9 mouse cellular contexts compared by ENCODE assay signal in genomic region chr7:131432244-131432643, GRCm38 (mm10). TPM values are rescaled to one million over a fixed set of nuclear protein-coding genes. Genes with fewer than 3 reads are reported as not detected.
DNase-seq lines count a peak whose midpoint lies in the region; ATAC-seq and TF ChIP-seq lines count a peak whose summit lies in the region.
"Had no signal": no experiment of that assay in that cellular context is flagged by ENCODE, and none has a peak within 500 bp of the region (broad histone marks: within the 10 kb centered on the region; RNA-seq: fewer than 3 reads in every experiment).

No protein-coding gene starts in this region.

- no peak overlapping the region for H3K27ac ChIP-seq in left cerebral cortex, adult 2 months
- no peak overlapping the region for H3K27ac ChIP-seq in forebrain, postnatal 0 days (ENCODE audit: low read depth, low read length)
- no peak overlapping the region for H3K27ac ChIP-seq in limb, embryonic 14.5 days (replicated peaks; ENCODE audit: low read depth, low read length)
- no peak overlapping the region for H3K27ac ChIP-seq in stomach, postnatal 0 days (replicated peaks)
- H3K27ac ChIP-seq: lung, embryonic 15.5 days had no signal

- TF ChIP-seq POLR2A in limb, embryonic 14.5 days (IDR thresholded peaks at IDR 0.05; ENCODE audit: borderline replicate concordance, extremely low read depth, insufficient read depth, insufficient read length): no peak

- H3K9me3 ChIP-seq in forebrain, postnatal 0 days (ENCODE audit: low read length): no peaks in the 10 kb centered on the region
- H3K9me3 ChIP-seq in limb, embryonic 14.5 days (ENCODE audit: control insufficient read depth, low read length): no peaks in the 10 kb centered on the region
- no peaks in the 10 kb centered on the region for H3K9me3 ChIP-seq in stomach, postnatal 0 days (ENCODE audit: control insufficient read depth, low read length)
- H3K9me3 ChIP-seq: lung, embryonic 15.5 days had no signal

- DNase-seq in adrenal gland, postnatal 10 days: peak; percentile 30
- no peak for DNase-seq in adrenal gland, postnatal 4 days (ENCODE audit: low spot score in 2 of 2)
- DNase-seq in left cerebral cortex, adult 2 months (ENCODE audit: extremely low spot score in 1 of 2, low spot score in 2 of 2): peak; percentile 36 to 38
- DNase-seq in left cerebral cortex, adult 11 months (ENCODE audit: low spot score): no peak
- DNase-seq in forebrain, postnatal 0 days: peak; percentile 74
- peak; percentile 58 for DNase-seq in limb, embryonic 14.5 days (ENCODE audit: low spot score)
- DNase-seq in stomach, postnatal 0 days (ENCODE audit: low spot score): peak; percentile 50
- DNase-seq in gastrocnemius, postnatal 10 days: no peak

- peaks cover 44% of the 10 kb centered on the region for H3K36me3 ChIP-seq in forebrain, postnatal 0 days (ENCODE audit: insufficient read depth)
- H3K36me3 ChIP-seq in limb, embryonic 14.5 days (ENCODE audit: control insufficient read depth, insufficient read depth, low read length): peaks cover 44% of the 10 kb centered on the region
- H3K36me3 ChIP-seq in stomach, postnatal 0 days (ENCODE audit: control insufficient read depth, insufficient read depth, low read length): no peaks in the 10 kb centered on the region; the same call in none of the 2 replicates

- intact Hi-C loops in left cerebral cortex, adult 2 months (cut with DNase I): loop anchor here (5.0 kb wide), 1 partner anchor 315 kb away; no protein-coding TSS in a partner anchor

- 12% methylated on average over 1 of the region's 1 CpGs for WGBS in forebrain, postnatal 0 days
- WGBS in limb, embryonic 14.5 days: 17% methylated on average over 1 of the region's 1 CpGs
- WGBS in stomach, postnatal 0 days: 14% methylated on average over 1 of the region's 1 CpGs

- no peaks in the 10 kb centered on the region for H3K4me1 ChIP-seq in forebrain, postnatal 0 days (ENCODE audit: insufficient read depth)
- no peaks in the 10 kb centered on the region for H3K4me1 ChIP-seq in limb, embryonic 14.5 days (ENCODE audit: control insufficient read depth, insufficient read depth, low read length)
- no peaks in the 10 kb centered on the region for H3K4me1 ChIP-seq in stomach, postnatal 0 days (replicated peaks; ENCODE audit: control insufficient read depth, insufficient read depth)
- H3K4me1 ChIP-seq: lung, embryonic 15.5 days had no signal

- TF ChIP-seq CTCF in left cerebral cortex, adult 2 months (IDR thresholded peaks at IDR 0.05): peak; percentile 71
- TF ChIP-seq CTCF in forebrain, postnatal 0 days (IDR thresholded peaks at IDR 0.05; ENCODE audit: low read depth): peak; percentile 78
- peak; percentile 76 for TF ChIP-seq CTCF in stomach, postnatal 0 days (IDR thresholded peaks at IDR 0.05; ENCODE audit: low read depth)

- peak; percentile 45; the same call in 1 of the 2 replicates for ATAC-seq in forebrain, postnatal 0 days
- ATAC-seq in limb, embryonic 14.5 days (ENCODE audit: low FRiP score, low read depth): no peak
- ATAC-seq in stomach, postnatal 0 days (ENCODE audit: low FRiP score, low TSS enrichment): no peak

- no peak overlapping the region for H3K4me3 ChIP-seq in left cerebral cortex, adult 2 months
- no peak overlapping the region for H3K4me3 ChIP-seq in forebrain, postnatal 0 days (ENCODE audit: low read depth, low read length)
- H3K4me3 ChIP-seq in limb, embryonic 14.5 days (replicated peaks; ENCODE audit: low read length): no peak overlapping the region
- H3K4me3 ChIP-seq in stomach, postnatal 0 days (ENCODE audit: low read depth, low read length): no peak overlapping the region
- H3K4me3 ChIP-seq: lung, embryonic 15.5 days had no signal

- no peaks in the 10 kb centered on the region for H3K27me3 ChIP-seq in forebrain, postnatal 0 days (ENCODE audit: insufficient read depth, low read length)
- no peaks in the 10 kb centered on the region for H3K27me3 ChIP-seq in limb, embryonic 14.5 days (ENCODE audit: control insufficient read depth, insufficient read depth, low read length)
- H3K27me3 ChIP-seq in stomach, postnatal 0 days (ENCODE audit: control insufficient read depth, insufficient read depth, low read length): no peaks in the 10 kb centered on the region
- H3K27me3 ChIP-seq: lung, embryonic 15.5 days had no signal

- no peak for TF ChIP-seq EP300 in stomach, postnatal 0 days (optimal IDR thresholded peaks at IDR 0.05)

- H3K4me2 ChIP-seq in forebrain, postnatal 0 days (ENCODE audit: low read depth): no peak overlapping the region
- no peak overlapping the region for H3K4me2 ChIP-seq in limb, embryonic 14.5 days (replicated peaks; ENCODE audit: low read depth, low read length, severe bottlenecking)
- no peak overlapping the region for H3K4me2 ChIP-seq in stomach, postnatal 0 days (replicated peaks; ENCODE audit: low read depth)
- H3K4me2 ChIP-seq: lung, embryonic 15.5 days had no signal

- H3K9ac ChIP-seq in forebrain, postnatal 0 days: no peak overlapping the region
- H3K9ac ChIP-seq in limb, embryonic 14.5 days (ENCODE audit: low read depth, low read length, severe bottlenecking): no peak overlapping the region
- H3K9ac ChIP-seq in stomach, postnatal 0 days (ENCODE audit: low read length): no peak overlapping the region
- H3K9ac ChIP-seq: lung, embryonic 15.5 days had no signal

RNA-seq across cellular contexts. Expression of gene Acadsb, which starts 21.8 kb away (rescaled TPM):
- total RNA-seq in adrenal gland, postnatal 10 days (2021): 100 to 1,000 TPM; 190 to 214 TPM
- total RNA-seq in adrenal gland, postnatal 4 days (2021): 100 to 1,000 TPM; 183 to 187 TPM
- total RNA-seq in left cerebral cortex, adult 2 months (2021): 10 to 100 TPM; 84.8 to 89.9 TPM
- total RNA-seq in forebrain, postnatal 0 days (2014; rRNA removed): 56.7 and 80.3 TPM in 2 replicates
- 51.6 and 73.3 TPM in 2 replicates for polyA plus RNA-seq in forebrain, postnatal 0 days (2015; fragmentation: Nextera tagmentation; extraction: Ambion mirVana)
- 16.3 and 25.4 TPM in 2 replicates for polyA plus RNA-seq in limb, embryonic 14.5 days (2012; rRNA removed)
- 83.1 and 88.9 TPM in 2 replicates for polyA plus RNA-seq in limb, embryonic 14.5 days (2014; fragmentation: Nextera tagmentation; extraction: Ambion mirVana)
- 54.5 and 59.1 TPM in 2 replicates for polyA plus RNA-seq in stomach, postnatal 0 days (2015; fragmentation: Nextera tagmentation; extraction: Ambion mirVana)
- total RNA-seq in gastrocnemius, postnatal 10 days (2021): 10 to 100 TPM; 72.8 to 75.2 TPM

RNA-seq across cellular contexts. Expression of gene Ikzf5, which starts 21.9 kb away (rescaled TPM):
- 10 to 100 TPM; 31.0 to 32.0 TPM for total RNA-seq in adrenal gland, postnatal 10 days (2021)
- 10 to 100 TPM; 34.5 to 38.8 TPM for total RNA-seq in adrenal gland, postnatal 4 days (2021)
- total RNA-seq in left cerebral cortex, adult 2 months (2021): 10 to 100 TPM; 49.3 to 49.5 TPM
- 18.8 and 20.8 TPM in 2 replicates for total RNA-seq in forebrain, postnatal 0 days (2014; rRNA removed)
- polyA plus RNA-seq in forebrain, postnatal 0 days (2015; fragmentation: Nextera tagmentation; extraction: Ambion mirVana): 10.0 and 10.5 TPM in 2 replicates
- polyA plus RNA-seq in limb, embryonic 14.5 days (2012; rRNA removed): 14.3 and 18.1 TPM in 2 replicates
- 16.2 and 17.2 TPM in 2 replicates for polyA plus RNA-seq in limb, embryonic 14.5 days (2014; fragmentation: Nextera tagmentation; extraction: Ambion mirVana)
- 6.4 and 6.8 TPM in 2 replicates for polyA plus RNA-seq in stomach, postnatal 0 days (2015; fragmentation: Nextera tagmentation; extraction: Ambion mirVana)
- 10 to 100 TPM; 23.1 to 23.5 TPM for total RNA-seq in gastrocnemius, postnatal 10 days (2021)

Comparison
In these comparisons a context has a peak if more than half of its experiments do, and no peak if none do; other contexts are left out.
1. DNase-seq: peak in adrenal gland, postnatal 10 days (single experiment), left cerebral cortex, adult 2 months (2 of 2), forebrain, postnatal 0 days (single experiment), limb, embryonic 14.5 days (single experiment) and stomach, postnatal 0 days (single experiment); none in adrenal gland, postnatal 4 days (0 of 2), left cerebral cortex, adult 11 months (single experiment) and gastrocnemius, postnatal 10 days (single experiment).
2. Peak in every context shown above with its lines, with median percentiles within 50 percentile points of each other: CTCF ChIP-seq.